Mouse (Mus musculus) embryo, embryonic 10.5 days (tissue): Measurements from ENCODE around the gene Plxdc2.
A peak's percentile ranks its signal among the peaks of the same experiment; 100 is the strongest.

Experiments used
- DNase-seq: peaks from one replicate; pipeline ENCODE4 v3.0.0-alpha.2; 2015; ENCODE audit warnings: low spot score

Plxdc2 gene

GRCm38 (mm10) chr2:16414340-16414976 is 58.4 kb downstream of the Plxdc2 start:
- no peak for DNase-seq

GRCm38 (mm10) chr2:16439030-16439429 is 82.9 kb downstream of the Plxdc2 start:
- no peak for DNase-seq

GRCm38 (mm10) chr2:16442643-16443042 is 86.5 kb downstream of the Plxdc2 start:
- DNase-seq = no peak

GRCm38 (mm10) chr2:16447936-16448335 is 91.8 kb downstream of the Plxdc2 start:
- DNase-seq = no peak

GRCm38 (mm10) chr2:16450838-16451665 is 94.9 kb downstream of the Plxdc2 start:
- peak; percentile 60 for DNase-seq

GRCm38 (mm10) chr2:16451666-16452009 is 95.5 kb downstream of the Plxdc2 start:
- DNase-seq = no peak

- no peak for DNase-seq
Measured at GRCm38 (mm10) chr2:16452080-16452479, 96.0 kb downstream of the Plxdc2 start.

- DNase-seq = no peak
Measured at GRCm38 (mm10) chr2:16456264-16456780, 100.2 kb downstream of the Plxdc2 start.

GRCm38 (mm10) chr2:16459490-16459889 is 103.4 kb downstream of the Plxdc2 start:
- no peak for DNase-seq

- peak; percentile 52 for DNase-seq
Measured at GRCm38 (mm10) chr2:16470099-16470498, 114.0 kb downstream of the Plxdc2 start.

- peak; percentile 29 for DNase-seq
Measured at GRCm38 (mm10) chr2:16483943-16484342, 127.8 kb downstream of the Plxdc2 start.

- peak; percentile 68 for DNase-seq
Measured at GRCm38 (mm10) chr2:16485970-16486369, 129.9 kb downstream of the Plxdc2 start.

GRCm38 (mm10) chr2:16491242-16491641 is 135.1 kb downstream of the Plxdc2 start:
- no peak for DNase-seq

GRCm38 (mm10) chr2:16502843-16503242 is 146.7 kb downstream of the Plxdc2 start:
- DNase-seq = peak; percentile 22

GRCm38 (mm10) chr2:16507540-16508230 is 151.6 kb downstream of the Plxdc2 start:
- DNase-seq = no peak

GRCm38 (mm10) chr2:16518148-16518547 is 162.0 kb downstream of the Plxdc2 start:
- DNase-seq = peak; percentile 15

GRCm38 (mm10) chr2:16523427-16523826 is 167.3 kb downstream of the Plxdc2 start:
- no peak for DNase-seq

GRCm38 (mm10) chr2:16532244-16532643 is 176.1 kb downstream of the Plxdc2 start:
- no peak for DNase-seq

GRCm38 (mm10) chr2:16534566-16534965 is 178.5 kb downstream of the Plxdc2 start:
- DNase-seq = no peak

- no peak for DNase-seq
Measured at GRCm38 (mm10) chr2:16541226-16541625, 185.1 kb downstream of the Plxdc2 start.

- DNase-seq = peak; percentile 24
Measured at GRCm38 (mm10) chr2:16545207-16545606, 189.1 kb downstream of the Plxdc2 start.

GRCm38 (mm10) chr2:16559287-16559686 is 203.2 kb downstream of the Plxdc2 start:
- no peak for DNase-seq

- DNase-seq = no peak
Measured at GRCm38 (mm10) chr2:16568263-16568662, 212.2 kb downstream of the Plxdc2 start.
